Mouse (Mus musculus): ENCODE results near the gene Acot6. TPM values are rescaled to one million over a fixed set of nuclear protein-coding genes. Genes with fewer than 3 reads are reported as not detected.

Gene Acot6
- polyA plus RNA-seq, 1 experiment: 5.5 TPM

- DNase-seq: no peak
- Histone ChIP-seq H3K4me1 (ENCODE audit: control insufficient read depth, insufficient read depth, low read length) (no peaks in the 10 kb centered on the region), H3K4me3 (replicated peaks; ENCODE audit: insufficient read depth, low read depth, low read length) (no peak overlapping the region), H3K27me3 (ENCODE audit: control insufficient read depth, insufficient read depth, low read length) (no peaks in the 10 kb centered on the region), H3K27ac (ENCODE audit: insufficient read depth, low read length) (no peak overlapping the region)
- WGBS: 92% methylated on average over 3 of the region's 3 CpGs
- TF ChIP-seq CTCF (IDR thresholded peaks at IDR 0.05; ENCODE audit: borderline replicate concordance, insufficient read depth, low read depth, low read length): no peak
- TF ChIP-seq POLR2A (IDR thresholded peaks at IDR 0.05; ENCODE audit: borderline replicate concordance, insufficient read depth, low read length): no peak
Observed at GRCm38 (mm10) chr12:84107012-84107411, 6.6 kb downstream of the Acot6 start.

GRCm38 (mm10) chr12:84107692-84108091 lies 7.2 kb downstream of the Acot6 start:
- Histone ChIP-seq H3K4me3 (replicated peaks; ENCODE audit: insufficient read depth, low read depth, low read length) (no peak overlapping the region), H3K27me3 (ENCODE audit: control insufficient read depth, insufficient read depth, low read length) (no peaks in the 10 kb centered on the region), H3K27ac (ENCODE audit: insufficient read depth, low read length) (no peak overlapping the region), H3K4me1 (ENCODE audit: control insufficient read depth, insufficient read depth, low read length) (no peaks in the 10 kb centered on the region)
- TF ChIP-seq CTCF (IDR thresholded peaks at IDR 0.05; ENCODE audit: borderline replicate concordance, insufficient read depth, low read depth, low read length): no peak
- no peak for TF ChIP-seq POLR2A (IDR thresholded peaks at IDR 0.05; ENCODE audit: borderline replicate concordance, insufficient read depth, low read length)
- no peak for DNase-seq
- WGBS: 64% methylated on average over 1 of the region's 1 CpGs

GRCm38 (mm10) chr12:84109924-84110323 lies 9.5 kb downstream of the Acot6 start:
- H3K27ac ChIP-seq (ENCODE audit: insufficient read depth, low read length): no peak overlapping the region
- no peak for DNase-seq
- no peaks in the 10 kb centered on the region for H3K4me1 ChIP-seq (ENCODE audit: control insufficient read depth, insufficient read depth, low read length)
- no peak for TF ChIP-seq POLR2A (IDR thresholded peaks at IDR 0.05; ENCODE audit: borderline replicate concordance, insufficient read depth, low read length)
- TF ChIP-seq CTCF (IDR thresholded peaks at IDR 0.05; ENCODE audit: borderline replicate concordance, insufficient read depth, low read depth, low read length): no peak
- H3K27me3 ChIP-seq (ENCODE audit: control insufficient read depth, insufficient read depth, low read length): no peaks in the 10 kb centered on the region
- WGBS: 82% methylated on average over 1 of the region's 1 CpGs
- no peak overlapping the region for H3K4me3 ChIP-seq (replicated peaks; ENCODE audit: insufficient read depth, low read depth, low read length)

GRCm38 (mm10) chr12:84110814-84111213 lies 10.4 kb downstream of the Acot6 start:
- Histone ChIP-seq H3K4me3 (replicated peaks; ENCODE audit: insufficient read depth, low read depth, low read length) (no peak overlapping the region), H3K27me3 (ENCODE audit: control insufficient read depth, insufficient read depth, low read length) (no peaks in the 10 kb centered on the region), H3K4me1 (ENCODE audit: control insufficient read depth, insufficient read depth, low read length) (no peaks in the 10 kb centered on the region), H3K27ac (ENCODE audit: insufficient read depth, low read length) (no peak overlapping the region)
- 92% methylated on average over 4 of the region's 4 CpGs for WGBS
- TF ChIP-seq CTCF (IDR thresholded peaks at IDR 0.05; ENCODE audit: borderline replicate concordance, insufficient read depth, low read depth, low read length): no peak
- TF ChIP-seq POLR2A (IDR thresholded peaks at IDR 0.05; ENCODE audit: borderline replicate concordance, insufficient read depth, low read length): no peak
- DNase-seq: no peak

GRCm38 (mm10) chr12:84113676-84114075 lies 13.2 kb downstream of the Acot6 start:
- DNase-seq: no peak
- no peak for TF ChIP-seq POLR2A (IDR thresholded peaks at IDR 0.05; ENCODE audit: borderline replicate concordance, insufficient read depth, low read length)
- H3K4me3 ChIP-seq (replicated peaks; ENCODE audit: insufficient read depth, low read depth, low read length): peak overlapping the region; percentile 49
- H3K4me1 ChIP-seq (ENCODE audit: control insufficient read depth, insufficient read depth, low read length): no peaks in the 10 kb centered on the region
- no peak overlapping the region for H3K27ac ChIP-seq (ENCODE audit: insufficient read depth, low read length)
- WGBS: 28% methylated on average over 6 of the region's 6 CpGs
- no peaks in the 10 kb centered on the region for H3K27me3 ChIP-seq (ENCODE audit: control insufficient read depth, insufficient read depth, low read length)

GRCm38 (mm10) chr12:84114153-84114994 lies 13.9 kb downstream of the Acot6 start, which contains the start of gene Dnal1:
Gene Dnal1 (plus strand): TSS chr12:84114366.
- Histone ChIP-seq H3K4me3 (replicated peaks; ENCODE audit: insufficient read depth, low read depth, low read length) (peak within 1 kb of the TSS; percentile 67), H3K27me3 (ENCODE audit: control insufficient read depth, insufficient read depth, low read length) (no peaks in the 10 kb centered on the region), H3K27ac (ENCODE audit: insufficient read depth, low read length) (no peak within 1 kb of the TSS), H3K4me1 (ENCODE audit: control insufficient read depth, insufficient read depth, low read length) (no peaks in the 10 kb centered on the region)
- WGBS: 2% methylated on average over 33 of the region's 35 CpGs
- no peak for TF ChIP-seq CTCF (IDR thresholded peaks at IDR 0.05; ENCODE audit: borderline replicate concordance, insufficient read depth, low read depth, low read length)
- TF ChIP-seq POLR2A (IDR thresholded peaks at IDR 0.05; ENCODE audit: borderline replicate concordance, insufficient read depth, low read length): peak; percentile 42; the same call in 1 of the 2 replicates
- peak; percentile 87 to 90 for DNase-seq

GRCm38 (mm10) chr12:84119584-84119983 lies 19.1 kb downstream of the Acot6 start:
- Histone ChIP-seq H3K27ac (ENCODE audit: insufficient read depth, low read length) (no peak overlapping the region), H3K4me3 (replicated peaks; ENCODE audit: insufficient read depth, low read depth, low read length) (no peak overlapping the region), H3K27me3 (ENCODE audit: control insufficient read depth, insufficient read depth, low read length) (no peaks in the 10 kb centered on the region), H3K4me1 (ENCODE audit: control insufficient read depth, insufficient read depth, low read length) (no peaks in the 10 kb centered on the region)
- TF ChIP-seq CTCF (IDR thresholded peaks at IDR 0.05; ENCODE audit: borderline replicate concordance, insufficient read depth, low read depth, low read length): no peak
- no peak for TF ChIP-seq POLR2A (IDR thresholded peaks at IDR 0.05; ENCODE audit: borderline replicate concordance, insufficient read depth, low read length)
- DNase-seq: no peak
- WGBS: 95% methylated on average over 5 of the region's 5 CpGs

- Histone ChIP-seq H3K27ac (ENCODE audit: insufficient read depth, low read length) (no peak overlapping the region), H3K4me3 (replicated peaks; ENCODE audit: insufficient read depth, low read depth, low read length) (no peak overlapping the region), H3K27me3 (ENCODE audit: control insufficient read depth, insufficient read depth, low read length) (no peaks in the 10 kb centered on the region), H3K4me1 (ENCODE audit: control insufficient read depth, insufficient read depth, low read length) (no peaks in the 10 kb centered on the region)
- 80% methylated on average over 12 of the region's 12 CpGs for WGBS
- DNase-seq: no peak
- TF ChIP-seq POLR2A (IDR thresholded peaks at IDR 0.05; ENCODE audit: borderline replicate concordance, insufficient read depth, low read length): no peak
- TF ChIP-seq CTCF (IDR thresholded peaks at IDR 0.05; ENCODE audit: borderline replicate concordance, insufficient read depth, low read depth, low read length): no peak
Observed at GRCm38 (mm10) chr12:84125892-84126291, 25.4 kb downstream of the Acot6 start.

All from cerebellum, adult 2 months (tissue).